14 mouse cellular contexts compared by ENCODE assay signal in genomic region chr8:22040153-22040509, GRCm38 (mm10). TPM values are rescaled to one million over a fixed set of nuclear protein-coding genes. Genes with fewer than 3 reads are reported as not detected.
DNase-seq lines count a peak whose midpoint lies in the region; ATAC-seq and TF ChIP-seq lines count a peak whose summit lies in the region.
"Had no signal": no experiment of that assay in that cellular context is flagged by ENCODE, and none has a peak within 500 bp of the region (broad histone marks: within the 10 kb centered on the region; RNA-seq: fewer than 3 reads in every experiment).

No protein-coding gene starts in this region.

- no peak for TF ChIP-seq EP300 in lung, postnatal 0 days (IDR thresholded peaks at IDR 0.05)

- no peak overlapping the region for H3K4me3 ChIP-seq in forebrain, embryonic 11.5 days (ENCODE audit: low read depth, low read length)
- H3K4me3 ChIP-seq in forebrain, embryonic 10.5 days = no peak overlapping the region
- no peak overlapping the region for H3K4me3 ChIP-seq in lung, postnatal 0 days (ENCODE audit: low read depth, low read length)
- no peak overlapping the region for H3K4me3 ChIP-seq in midbrain, embryonic 15.5 days
- no peak overlapping the region for H3K4me3 ChIP-seq in stomach, embryonic 16.5 days (replicated peaks; ENCODE audit: low read length)
- H3K4me3 ChIP-seq: embryonic facial prominence, embryonic 13.5 days; heart, adult 2 months had no signal

- no peak for DNase-seq in forebrain, embryonic 11.5 days (ENCODE audit: low spot score)
- no peak for DNase-seq in forebrain, embryonic 10.5 days (ENCODE audit: extremely low spot score, low spot score)
- DNase-seq in lung, postnatal 0 days (ENCODE audit: low spot score) = no peak
- DNase-seq in lung, adult 18-20 months = no peak
- DNase-seq in gastrocnemius, postnatal 25 days = no peak
- no peak for DNase-seq in left cerebral cortex, adult 11 months (ENCODE audit: low spot score)
- DNase-seq: cerebellum, postnatal 25 days; heart, adult 2 months had no signal

- peaks cover 4% of the 10 kb centered on the region; the same call in 1 of the 2 replicates for H3K4me1 ChIP-seq in forebrain, embryonic 11.5 days (replicated peaks; ENCODE audit: control insufficient read depth, insufficient read depth, low read length)
- peaks cover 23% of the 10 kb centered on the region for H3K4me1 ChIP-seq in forebrain, embryonic 10.5 days
- H3K4me1 ChIP-seq in lung, postnatal 0 days (ENCODE audit: insufficient read depth, low read depth, low read length) = no peaks in the 10 kb centered on the region
- H3K4me1 ChIP-seq in midbrain, embryonic 15.5 days = peaks cover 11% of the 10 kb centered on the region
- H3K4me1 ChIP-seq in stomach, embryonic 16.5 days (ENCODE audit: control insufficient read depth, insufficient read depth, low read length) = peaks cover 11% of the 10 kb centered on the region; the same call in 1 of the 2 replicates

- H3K27ac ChIP-seq in forebrain, embryonic 11.5 days (ENCODE audit: low read depth, low read length) = no peak overlapping the region
- H3K27ac ChIP-seq in forebrain, embryonic 10.5 days = no peak overlapping the region
- peak overlapping the region; percentile 47; the same call in 1 of the 2 replicates for H3K27ac ChIP-seq in lung, postnatal 0 days (ENCODE audit: low read length)
- H3K27ac ChIP-seq in midbrain, embryonic 15.5 days = no peak overlapping the region
- H3K27ac ChIP-seq in stomach, embryonic 16.5 days (ENCODE audit: low read length) = peak overlapping the region; percentile 89
- H3K27ac ChIP-seq: embryonic facial prominence, embryonic 13.5 days; heart, adult 2 months had no signal

- 32% methylated on average over 6 of the region's 6 CpGs for WGBS in forebrain, embryonic 11.5 days
- WGBS in forebrain, embryonic 10.5 days = 38% methylated on average over 6 of the region's 6 CpGs
- 44% methylated on average over 6 of the region's 6 CpGs for WGBS in lung, postnatal 0 days
- 27% methylated on average over 6 of the region's 6 CpGs for WGBS in midbrain, embryonic 15.5 days
- WGBS in stomach, embryonic 16.5 days = 47% methylated on average over 6 of the region's 6 CpGs

- no peaks in the 10 kb centered on the region for H3K36me3 ChIP-seq in forebrain, embryonic 11.5 days (ENCODE audit: control insufficient read depth, insufficient read depth, low read length)
- no peaks in the 10 kb centered on the region for H3K36me3 ChIP-seq in forebrain, embryonic 10.5 days (replicated peaks)
- no peaks in the 10 kb centered on the region for H3K36me3 ChIP-seq in lung, postnatal 0 days (ENCODE audit: insufficient read depth, low read length)
- H3K36me3 ChIP-seq in midbrain, embryonic 15.5 days (replicated peaks) = no peaks in the 10 kb centered on the region
- H3K36me3 ChIP-seq in stomach, embryonic 16.5 days (ENCODE audit: control insufficient read depth, insufficient read depth, low read length) = no peaks in the 10 kb centered on the region
- H3K36me3 ChIP-seq: embryonic facial prominence, embryonic 13.5 days had no signal

- no peak for TF ChIP-seq CTCF in lung, postnatal 0 days (IDR thresholded peaks at IDR 0.05)

- H3K27me3 ChIP-seq in forebrain, embryonic 11.5 days (ENCODE audit: control insufficient read depth, insufficient read depth, low read length) = no peaks in the 10 kb centered on the region
- peaks cover 13% of the 10 kb centered on the region for H3K27me3 ChIP-seq in forebrain, embryonic 10.5 days (ENCODE audit: poor library complexity, severe bottlenecking)
- H3K27me3 ChIP-seq in lung, postnatal 0 days (replicated peaks; ENCODE audit: insufficient read depth, low read length) = no peaks in the 10 kb centered on the region
- no peaks in the 10 kb centered on the region for H3K27me3 ChIP-seq in midbrain, embryonic 15.5 days (replicated peaks)
- no peaks in the 10 kb centered on the region for H3K27me3 ChIP-seq in stomach, embryonic 16.5 days (ENCODE audit: control insufficient read depth, insufficient read depth, low read length)

- no peak overlapping the region for H3K9ac ChIP-seq in forebrain, embryonic 11.5 days (ENCODE audit: low read length)
- H3K9ac ChIP-seq in lung, postnatal 0 days (replicated peaks; ENCODE audit: low read depth) = no peak overlapping the region
- H3K9ac ChIP-seq in midbrain, embryonic 15.5 days = no peak overlapping the region
- peak overlapping the region; percentile 68; the same call in 1 of the 2 replicates for H3K9ac ChIP-seq in stomach, embryonic 16.5 days (ENCODE audit: low read length)
- H3K9ac ChIP-seq: embryonic facial prominence, embryonic 13.5 days had no signal

- ATAC-seq in forebrain, embryonic 11.5 days (replicated peaks; ENCODE audit: low FRiP score) = 0 out of 2 replicates have a peak, but pooled peaks have one; percentile 30
- no peak for ATAC-seq in lung, postnatal 0 days
- peak; percentile 37 for ATAC-seq in midbrain, embryonic 15.5 days (replicated peaks)
- no peak for ATAC-seq in stomach, embryonic 16.5 days (ENCODE audit: insufficient read depth, low FRiP score)
- ATAC-seq: inflammation-experienced regulatory T-cells, adult 6 months; Patski had no signal

- no peak overlapping the region for H3K4me2 ChIP-seq in forebrain, embryonic 11.5 days (ENCODE audit: low read depth, low read length, severe bottlenecking)
- H3K4me2 ChIP-seq in lung, postnatal 0 days (replicated peaks; ENCODE audit: low read depth, low read length) = no peak overlapping the region
- 0 out of 2 replicates have a peak overlapping the region, but pooled peaks have one; percentile 33 for H3K4me2 ChIP-seq in midbrain, embryonic 15.5 days
- H3K4me2 ChIP-seq in stomach, embryonic 16.5 days (ENCODE audit: low read depth, low read length) = peak overlapping the region; percentile 29; the same call in 1 of the 2 replicates
- H3K4me2 ChIP-seq: embryonic facial prominence, embryonic 13.5 days had no signal

- H3K9me3 ChIP-seq in forebrain, embryonic 11.5 days (ENCODE audit: control insufficient read depth, low read length) = no peaks in the 10 kb centered on the region
- no peaks in the 10 kb centered on the region for H3K9me3 ChIP-seq in forebrain, embryonic 10.5 days
- H3K9me3 ChIP-seq in lung, postnatal 0 days (ENCODE audit: low read length) = no peaks in the 10 kb centered on the region
- no peaks in the 10 kb centered on the region for H3K9me3 ChIP-seq in midbrain, embryonic 15.5 days
- no peaks in the 10 kb centered on the region for H3K9me3 ChIP-seq in stomach, embryonic 16.5 days (replicated peaks; ENCODE audit: control insufficient read depth, low read length)
- H3K9me3 ChIP-seq: embryonic facial prominence, embryonic 13.5 days had no signal

RNA-seq across cellular contexts. Expression of gene Atp7b, which starts 20.0 kb away (rescaled TPM):
- polyA plus RNA-seq in forebrain, embryonic 11.5 days (2014; fragmentation: Nextera tagmentation; extraction: Ambion mirVana) = 2.3 and 2.6 TPM in 2 replicates
- 2.3 and 2.7 TPM in 2 replicates for polyA plus RNA-seq in forebrain, embryonic 10.5 days (2016; fragmentation: Nextera tagmentation; extraction: Ambion mirVana)
- polyA plus RNA-seq in lung, postnatal 0 days (2015; fragmentation: Nextera tagmentation; extraction: Ambion mirVana) = 7.3 and 12.0 TPM in 2 replicates
- polyA plus RNA-seq in midbrain, embryonic 15.5 days (2015; fragmentation: Nextera tagmentation; extraction: Ambion mirVana) = 1.5 and 1.6 TPM in 2 replicates
- 11.1 and 12.7 TPM in 2 replicates for polyA plus RNA-seq in stomach, embryonic 16.5 days (2015; fragmentation: Nextera tagmentation; extraction: Ambion mirVana)
- under 1 TPM in 1 of 2 experiments, not detected in 1; 0.03 TPM for total RNA-seq in gastrocnemius, postnatal 25 days (2021)
- total RNA-seq: neutrophil, adult 5-6 weeks had no signal

RNA-seq across cellular contexts. Expression of gene Alg11, which starts 20.4 kb away (rescaled TPM):
- 30.9 and 35.8 TPM in 2 replicates for polyA plus RNA-seq in forebrain, embryonic 11.5 days (2014; fragmentation: Nextera tagmentation; extraction: Ambion mirVana)
- polyA plus RNA-seq in forebrain, embryonic 10.5 days (2016; fragmentation: Nextera tagmentation; extraction: Ambion mirVana) = 34.6 and 41.6 TPM in 2 replicates
- polyA plus RNA-seq in lung, postnatal 0 days (2015; fragmentation: Nextera tagmentation; extraction: Ambion mirVana) = 13.3 and 13.6 TPM in 2 replicates
- polyA plus RNA-seq in midbrain, embryonic 15.5 days (2015; fragmentation: Nextera tagmentation; extraction: Ambion mirVana) = 37.8 and 43.2 TPM in 2 replicates
- polyA plus RNA-seq in stomach, embryonic 16.5 days (2015; fragmentation: Nextera tagmentation; extraction: Ambion mirVana) = 34.2 and 38.1 TPM in 2 replicates
- total RNA-seq in gastrocnemius, postnatal 25 days (2021) = 1 to 10 TPM; 4.2 to 4.8 TPM

Comparison
In these comparisons a context has a peak if more than half of its experiments do, and no peak if none do; other contexts are left out.
1. ATAC-seq: peak in forebrain, embryonic 11.5 days (single experiment) and midbrain, embryonic 15.5 days (single experiment); none in lung, postnatal 0 days (single experiment) and stomach, embryonic 16.5 days (single experiment).
2. H3K27ac ChIP-seq: peak in lung, postnatal 0 days (single experiment) and stomach, embryonic 16.5 days (single experiment); none in forebrain, embryonic 11.5 days (single experiment), forebrain, embryonic 10.5 days (single experiment) and midbrain, embryonic 15.5 days (single experiment).
3. H3K4me2 ChIP-seq: peak in midbrain, embryonic 15.5 days (single experiment) and stomach, embryonic 16.5 days (single experiment); none in forebrain, embryonic 11.5 days (single experiment) and lung, postnatal 0 days (single experiment).